Mouse (Mus musculus) cortical plate, adult 2 months (tissue): Measurements from ENCODE around the gene Ppp1r12b.

Source experiments
- CTCF ChIP-seq: fragments of 200-500 bp; IDR thresholded peaks from 2 replicates; pipeline ENCODE4 v1.5.1; 2011; ENCODE audit warnings: mild to moderate bottlenecking, control low read depth, low read length; ENCODE audit not compliant: insufficient read depth; ENCODE audit errors: extremely low read depth
- POLR2A ChIP-seq: fragments of 200-500 bp; IDR thresholded peaks from 2 replicates; pipeline ENCODE4 v1.6.1; 2011; ENCODE audit warnings: mild to moderate bottlenecking, low read length, control low read depth; ENCODE audit not compliant: insufficient read depth; ENCODE audit errors: extremely low read depth

- TF ChIP-seq POLR2A (no peak), CTCF (no peak)
Measured at GRCm38 (mm10) chr1:134773256-134773655, 182.5 kb downstream of the Ppp1r12b start.
